Mouse (Mus musculus): ENCODE results near the gene Scml4. TPM values are rescaled to one million over a fixed set of nuclear protein-coding genes. Genes with fewer than 3 reads are reported as not detected.

The Scml4 gene
- polyA plus RNA-seq, 1 experiment from 2014 or later: 0.91 TPM

GRCm38 (mm10) chr10:42958686-42959085 lies 98.5 kb downstream of the Scml4 start:
- Histone ChIP-seq H3K4me2 (ENCODE audit: low read depth, low read length) (peak overlapping the region; percentile 26; the same call in 1 of the 2 replicates), H3K36me3 (ENCODE audit: control insufficient read depth, insufficient read depth) (no peaks in the 10 kb centered on the region), H3K4me3 (ENCODE audit: low read depth, low read length) (no peak overlapping the region), H3K9ac (ENCODE audit: low read depth, low read length) (no peak overlapping the region), H3K27ac (ENCODE audit: low read length) (no peak overlapping the region), H3K9me3 (replicated peaks; ENCODE audit: control insufficient read depth, low read length) (no peaks in the 10 kb centered on the region), H3K27me3 (ENCODE audit: control insufficient read depth, insufficient read depth, low read depth, low read length) (peaks cover 3% of the 10 kb centered on the region; the same call in 1 of the 2 replicates), H3K4me1 (ENCODE audit: control insufficient read depth, low read depth, low read length) (peaks cover 2% of the 10 kb centered on the region; the same call in 1 of the 2 replicates)
- no peak for ATAC-seq (ENCODE audit: low read depth)
- WGBS (ENCODE audit: insufficient replicate concordance): 56% methylated on average over 4 of the region's 4 CpGs

GRCm38 (mm10) chr10:42961771-42962170 lies 101.6 kb downstream of the Scml4 start:
- H3K4me3 ChIP-seq (ENCODE audit: low read depth, low read length): no peak overlapping the region
- ATAC-seq (ENCODE audit: low read depth): no peak
- H3K36me3 ChIP-seq (ENCODE audit: control insufficient read depth, insufficient read depth): no peaks in the 10 kb centered on the region
- H3K4me2 ChIP-seq (ENCODE audit: low read depth, low read length): no peak overlapping the region
- H3K27ac ChIP-seq (ENCODE audit: low read length): no peak overlapping the region
- 56% methylated on average over 6 of the region's 6 CpGs for WGBS (ENCODE audit: insufficient replicate concordance)
- H3K4me1 ChIP-seq (ENCODE audit: control insufficient read depth, low read depth, low read length): peaks cover 2% of the 10 kb centered on the region; the same call in 1 of the 2 replicates
- no peaks in the 10 kb centered on the region for H3K9me3 ChIP-seq (replicated peaks; ENCODE audit: control insufficient read depth, low read length)
- H3K9ac ChIP-seq (ENCODE audit: low read depth, low read length): no peak overlapping the region
- peaks cover 3% of the 10 kb centered on the region; the same call in 1 of the 2 replicates for H3K27me3 ChIP-seq (ENCODE audit: control insufficient read depth, insufficient read depth, low read depth, low read length)

DNA sequence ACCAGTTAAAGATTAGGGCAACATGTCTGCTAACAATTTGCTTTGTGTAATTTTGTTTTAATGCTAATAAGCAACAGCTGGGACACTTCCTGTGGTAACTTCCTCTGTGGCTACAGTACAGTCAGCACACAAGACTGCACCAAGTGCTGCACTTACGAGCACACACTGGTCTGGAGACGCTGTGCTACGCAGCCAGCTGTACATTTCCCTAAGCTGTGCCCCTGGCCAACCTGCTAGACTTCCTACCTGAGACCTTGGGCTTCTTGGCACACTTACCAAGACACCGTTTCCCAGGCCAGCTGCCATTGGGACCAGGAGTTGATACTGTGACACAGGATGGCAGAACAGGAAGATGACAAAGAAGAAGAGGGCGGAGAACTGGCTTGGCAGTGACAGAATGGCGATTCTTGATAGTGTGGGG lies 102.0 kb downstream of the Scml4 start:
- Histone ChIP-seq H3K36me3 (ENCODE audit: control insufficient read depth, insufficient read depth) (no peaks in the 10 kb centered on the region), H3K4me2 (ENCODE audit: low read depth, low read length) (peak overlapping the region; percentile 34; the same call in 1 of the 2 replicates)
- 27% methylated on average over 6 of the region's 6 CpGs for WGBS (ENCODE audit: insufficient replicate concordance)

DNA sequence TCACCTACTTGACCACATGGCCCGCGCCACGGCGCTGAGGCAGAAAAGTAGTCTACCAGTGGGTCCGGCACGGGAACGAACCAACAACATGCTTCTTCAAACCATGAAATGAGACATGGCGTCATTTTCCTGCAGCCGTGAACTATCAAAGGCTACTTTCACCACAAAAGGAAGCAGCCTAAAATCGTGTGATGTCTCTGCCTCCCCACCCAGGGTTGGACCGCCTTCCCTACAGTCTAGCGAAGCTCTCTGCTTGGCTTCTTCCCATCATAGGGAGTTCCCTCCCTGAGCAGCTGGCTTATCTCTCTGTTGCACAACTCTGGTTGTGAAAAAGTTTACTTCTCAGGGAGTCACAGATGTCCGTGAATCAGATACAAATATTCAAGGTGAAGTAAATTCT lies 102.5 kb downstream of the Scml4 start:
- H3K4me3 ChIP-seq (ENCODE audit: low read depth, low read length): no peak overlapping the region; the same call in 1 of the 2 replicates

More for the DNA sequence above, 102.0 kb downstream of the Scml4 start:
- Histone ChIP-seq H3K27ac (ENCODE audit: low read length) (no peak overlapping the region), H3K4me3 (ENCODE audit: low read depth, low read length) (peak overlapping the region; percentile 26; the same call in 1 of the 2 replicates), H3K9me3 (replicated peaks; ENCODE audit: control insufficient read depth, low read length) (no peaks in the 10 kb centered on the region), H3K27me3 (ENCODE audit: control insufficient read depth, insufficient read depth, low read depth, low read length) (peaks cover 3% of the 10 kb centered on the region; the same call in 1 of the 2 replicates), H3K4me1 (ENCODE audit: control insufficient read depth, low read depth, low read length) (peaks cover 2% of the 10 kb centered on the region; the same call in 1 of the 2 replicates), H3K9ac (ENCODE audit: low read depth, low read length) (no peak overlapping the region)
- no peak for ATAC-seq (ENCODE audit: low read depth)

DNA sequence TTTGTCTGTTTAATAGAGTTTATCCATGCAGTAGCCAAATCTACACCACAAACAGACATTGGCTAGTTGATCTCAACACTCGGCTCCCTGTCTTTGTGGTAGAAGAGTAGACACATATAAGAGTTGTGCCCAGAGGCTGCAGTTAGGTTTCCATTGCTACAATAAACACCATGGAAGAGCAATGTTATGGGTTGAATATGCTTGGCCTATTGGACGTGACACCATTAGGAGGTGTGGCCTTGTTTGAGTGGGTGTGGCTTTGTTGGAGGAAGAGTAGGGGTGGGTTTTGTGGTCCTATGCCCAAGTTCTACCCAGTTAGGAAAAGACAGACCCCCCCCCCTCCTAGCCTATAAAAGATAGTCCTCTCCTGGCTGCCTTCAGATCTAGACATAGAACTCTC lies 102.9 kb downstream of the Scml4 start:
- Histone ChIP-seq H3K27ac (ENCODE audit: low read length) (no peak overlapping the region), H3K27me3 (ENCODE audit: control insufficient read depth, insufficient read depth, low read depth, low read length) (no peaks in the 10 kb centered on the region), H3K4me1 (ENCODE audit: control insufficient read depth, low read depth, low read length) (peaks cover 2% of the 10 kb centered on the region; the same call in 1 of the 2 replicates), H3K36me3 (ENCODE audit: control insufficient read depth, insufficient read depth) (no peaks in the 10 kb centered on the region), H3K9ac (ENCODE audit: low read depth, low read length) (no peak overlapping the region), H3K9me3 (replicated peaks; ENCODE audit: control insufficient read depth, low read length) (no peaks in the 10 kb centered on the region), H3K4me3 (ENCODE audit: low read depth, low read length) (no peak overlapping the region), H3K4me2 (ENCODE audit: low read depth, low read length) (no peak overlapping the region)
- ATAC-seq (ENCODE audit: low read depth): no peak
- WGBS (ENCODE audit: insufficient replicate concordance): 55% methylated on average over 2 of the region's 2 CpGs

More for the DNA sequence above, 102.5 kb downstream of the Scml4 start:
- peaks cover 2% of the 10 kb centered on the region; the same call in 1 of the 2 replicates for H3K4me1 ChIP-seq (ENCODE audit: control insufficient read depth, low read depth, low read length)
- WGBS (ENCODE audit: insufficient replicate concordance): 41% methylated on average over 13 of the region's 13 CpGs
- ATAC-seq (ENCODE audit: low read depth): no peak
- H3K9me3 ChIP-seq (replicated peaks; ENCODE audit: control insufficient read depth, low read length): no peaks in the 10 kb centered on the region
- peak overlapping the region; percentile 34; the same call in 1 of the 2 replicates for H3K4me2 ChIP-seq (ENCODE audit: low read depth, low read length)
- no peak overlapping the region for H3K9ac ChIP-seq (ENCODE audit: low read depth, low read length)
- no peaks in the 10 kb centered on the region for H3K36me3 ChIP-seq (ENCODE audit: control insufficient read depth, insufficient read depth)
- H3K27me3 ChIP-seq (ENCODE audit: control insufficient read depth, insufficient read depth, low read depth, low read length): no peaks in the 10 kb centered on the region
- no peak overlapping the region for H3K27ac ChIP-seq (ENCODE audit: low read length)

- no peak for ATAC-seq (ENCODE audit: low read depth)
- H3K4me1 ChIP-seq (ENCODE audit: control insufficient read depth, low read depth, low read length): no peaks in the 10 kb centered on the region
- H3K4me2 ChIP-seq (ENCODE audit: low read depth, low read length): no peak overlapping the region
- no peaks in the 10 kb centered on the region for H3K36me3 ChIP-seq (ENCODE audit: control insufficient read depth, insufficient read depth)
- no peak overlapping the region for H3K4me3 ChIP-seq (ENCODE audit: low read depth, low read length)
- no peak overlapping the region for H3K9ac ChIP-seq (ENCODE audit: low read depth, low read length)
- no peaks in the 10 kb centered on the region for H3K9me3 ChIP-seq (replicated peaks; ENCODE audit: control insufficient read depth, low read length)
- 12% methylated on average over 2 of the region's 2 CpGs for WGBS (ENCODE audit: insufficient replicate concordance)
- no peak overlapping the region for H3K27ac ChIP-seq (ENCODE audit: low read length)
- H3K27me3 ChIP-seq (ENCODE audit: control insufficient read depth, insufficient read depth, low read depth, low read length): no peaks in the 10 kb centered on the region
Observed at GRCm38 (mm10) chr10:42968332-42968731, 108.2 kb downstream of the Scml4 start.

- Histone ChIP-seq H3K4me1 (ENCODE audit: control insufficient read depth, low read depth, low read length) (no peaks in the 10 kb centered on the region), H3K4me2 (ENCODE audit: low read depth, low read length) (0 out of 2 replicates have a peak overlapping the region, but pooled peaks have one; percentile 22), H3K9ac (ENCODE audit: low read depth, low read length) (no peak overlapping the region), H3K27ac (ENCODE audit: low read length) (no peak overlapping the region), H3K36me3 (ENCODE audit: control insufficient read depth, insufficient read depth) (no peaks in the 10 kb centered on the region), H3K27me3 (ENCODE audit: control insufficient read depth, insufficient read depth, low read depth, low read length) (no peaks in the 10 kb centered on the region), H3K4me3 (ENCODE audit: low read depth, low read length) (no peak overlapping the region), H3K9me3 (replicated peaks; ENCODE audit: control insufficient read depth, low read length) (no peaks in the 10 kb centered on the region)
- no peak for ATAC-seq (ENCODE audit: low read depth)
- 19% methylated on average over 18 of the region's 18 CpGs for WGBS (ENCODE audit: insufficient replicate concordance)
Observed at GRCm38 (mm10) chr10:42972504-42973172, 112.5 kb downstream of the Scml4 start.

DNA sequence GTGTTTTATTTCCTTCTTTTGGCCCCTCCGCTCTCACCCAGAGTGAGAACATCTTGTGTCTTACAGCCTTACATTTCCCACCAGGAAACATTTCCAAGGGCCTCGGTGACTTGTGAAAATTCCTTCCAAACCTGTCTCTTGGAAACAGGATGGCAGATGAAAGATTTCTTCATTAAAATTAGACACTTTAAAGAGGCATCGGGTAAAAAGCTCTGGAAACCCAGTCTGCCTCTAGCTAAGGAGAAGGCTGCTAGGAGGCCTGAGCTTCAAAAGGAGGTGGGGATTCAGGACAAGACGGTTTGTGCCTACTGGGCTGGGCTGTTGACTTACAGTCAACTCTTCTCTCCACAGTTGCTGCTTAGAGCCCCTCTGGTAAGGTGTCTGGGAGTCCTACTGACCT lies 113.4 kb downstream of the Scml4 start:
- H3K9me3 ChIP-seq (replicated peaks; ENCODE audit: control insufficient read depth, low read length): no peaks in the 10 kb centered on the region
- H3K36me3 ChIP-seq (ENCODE audit: control insufficient read depth, insufficient read depth): no peaks in the 10 kb centered on the region
- WGBS (ENCODE audit: insufficient replicate concordance): 54% methylated on average over 4 of the region's 4 CpGs
- no peak overlapping the region for H3K4me2 ChIP-seq (ENCODE audit: low read depth, low read length)
- no peak overlapping the region for H3K4me3 ChIP-seq (ENCODE audit: low read depth, low read length)
- no peak overlapping the region for H3K27ac ChIP-seq (ENCODE audit: low read length)
- H3K9ac ChIP-seq (ENCODE audit: low read depth, low read length): no peak overlapping the region
- H3K27me3 ChIP-seq (ENCODE audit: control insufficient read depth, insufficient read depth, low read depth, low read length): no peaks in the 10 kb centered on the region
- ATAC-seq (ENCODE audit: low read depth): no peak
- H3K4me1 ChIP-seq (ENCODE audit: control insufficient read depth, low read depth, low read length): no peaks in the 10 kb centered on the region

DNA sequence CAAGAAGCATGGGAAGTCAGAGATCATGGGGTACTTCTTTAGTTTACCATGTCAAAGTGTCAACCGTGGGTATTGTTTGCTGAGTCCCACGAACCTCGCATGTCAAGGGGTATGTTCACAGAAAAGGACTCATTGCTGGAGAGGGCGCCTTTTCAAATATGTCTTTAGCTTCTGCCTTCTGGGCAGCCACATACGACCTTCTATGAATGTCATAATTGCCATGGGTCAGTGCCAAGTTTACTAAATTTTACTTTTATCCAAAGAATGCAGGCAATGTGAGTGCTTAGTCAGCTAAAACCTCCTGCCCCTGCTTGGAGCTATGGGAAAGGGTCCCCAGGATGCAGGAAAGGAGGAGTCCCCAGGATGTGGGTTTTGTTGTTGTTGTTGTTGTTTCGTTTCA lies 116.4 kb downstream of the Scml4 start:
- no peak overlapping the region for H3K9ac ChIP-seq (ENCODE audit: low read depth, low read length)
- no peak overlapping the region for H3K4me2 ChIP-seq (ENCODE audit: low read depth, low read length)
- no peaks in the 10 kb centered on the region for H3K36me3 ChIP-seq (ENCODE audit: control insufficient read depth, insufficient read depth)
- no peak overlapping the region for H3K4me3 ChIP-seq (ENCODE audit: low read depth, low read length)
- H3K27me3 ChIP-seq (ENCODE audit: control insufficient read depth, insufficient read depth, low read depth, low read length): no peaks in the 10 kb centered on the region
- no peak for ATAC-seq (ENCODE audit: low read depth)
- H3K9me3 ChIP-seq (replicated peaks; ENCODE audit: control insufficient read depth, low read length): no peaks in the 10 kb centered on the region
- WGBS (ENCODE audit: insufficient replicate concordance): 63% methylated on average over 6 of the region's 6 CpGs
- H3K27ac ChIP-seq (ENCODE audit: low read length): no peak overlapping the region
- no peaks in the 10 kb centered on the region for H3K4me1 ChIP-seq (ENCODE audit: control insufficient read depth, low read depth, low read length)

All from liver, embryonic 16.5 days (tissue).